In the genomic region with DNA sequence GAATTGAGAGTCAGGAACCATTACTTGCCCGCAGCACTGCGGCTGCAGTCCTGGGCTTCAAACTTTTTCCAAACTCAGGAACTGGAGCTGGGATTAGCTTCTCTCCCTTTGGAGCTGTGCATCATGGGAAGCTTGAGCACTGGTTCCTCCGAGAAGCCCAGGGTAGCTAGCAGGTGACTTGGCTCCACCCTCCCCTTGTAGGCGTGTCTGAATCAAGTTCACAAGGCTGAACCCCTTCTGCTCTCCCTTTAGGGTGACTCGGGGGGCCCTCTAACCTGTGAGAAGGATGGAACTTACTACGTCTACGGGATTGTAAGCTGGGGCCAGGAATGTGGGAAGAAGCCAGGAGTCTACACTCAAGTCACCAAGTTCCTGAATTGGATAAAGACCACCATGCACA, we compare ENCODE assay signal across 13 mouse cellular contexts. TPM values are rescaled to one million over a fixed set of nuclear protein-coding genes. Genes with fewer than 3 reads are reported as not detected.
"Had no signal": no experiment of that assay in that cellular context is flagged by ENCODE, and none has a peak within 500 bp of the region (broad histone marks: within the 10 kb centered on the region; RNA-seq: fewer than 3 reads in every experiment).

No protein-coding gene starts in this region.

- ATAC-seq: intestine, embryonic 16.5 days; midbrain, embryonic 16.5 days had no signal

- DNase-seq: kidney, adult 8-10 months; kidney, postnatal 25 days; lung, embryonic 14.5 days; lung, postnatal 10 days; lung, postnatal 4 days; right cerebral cortex, postnatal 14 days had no signal

- H3K36me3 ChIP-seq: limb, embryonic 12.5 days; neural tube, embryonic 13.5 days; stomach, embryonic 15.5 days had no signal

- H3K27me3 ChIP-seq: neural tube, embryonic 13.5 days; stomach, embryonic 15.5 days had no signal

- H3K9me3 ChIP-seq: limb, embryonic 12.5 days; neural tube, embryonic 13.5 days; stomach, embryonic 15.5 days had no signal

- H3K27ac ChIP-seq: limb, embryonic 12.5 days; neural tube, embryonic 13.5 days; stomach, embryonic 15.5 days had no signal

- H3K4me2 ChIP-seq: midbrain, embryonic 11.5 days had no signal

- H3K4me3 ChIP-seq: neural tube, embryonic 13.5 days; stomach, embryonic 15.5 days had no signal

- H3K9ac ChIP-seq: limb, embryonic 12.5 days; lung, embryonic 14.5 days; neural tube, embryonic 13.5 days; stomach, embryonic 15.5 days had no signal

RNA-seq across cellular contexts. Expression of gene Habp2, which starts 32.3 kb away (rescaled TPM):
- polyA plus RNA-seq: limb, embryonic 12.5 days; midbrain, embryonic 11.5 days; testis, adult 2 months had no signal
